Mouse (Mus musculus) liver, postnatal 0 days (tissue): Measurements from ENCODE around the gene Gk5. TPM values are rescaled to one million over a fixed set of nuclear protein-coding genes. Genes with fewer than 3 reads are reported as not detected.

Source experiments
- ATAC-seq: fragments of 200-750 bp; cut with Nextera tagmentation; 2 replicates; pipeline ENCODE4 v1.8.0; 2017; ENCODE audit warnings: mild to moderate bottlenecking, moderate library complexity
- DNase-seq: peaks from one replicate; pipeline ENCODE4 v3.0.0-alpha.2; 2016
- H3K27ac ChIP-seq: fragments of 300-500 bp; sonication (generic); 2 replicates; pipeline ENCODE4 v1.5.1; 2014; ENCODE audit warnings: antibody characterized with exemption, moderate library complexity, mild to moderate bottlenecking, low read depth
- H3K27me3 ChIP-seq: fragments of 300-500 bp; sonication (generic); 2 replicates; pipeline ENCODE4 v1.6.1; 2014; ENCODE audit warnings: low read length, control low read depth, mixed read lengths; ENCODE audit not compliant: insufficient read depth
- H3K36me3 ChIP-seq: fragments of 300-500 bp; sonication (generic); replicated peaks from 2 replicates; pipeline ENCODE4 v1.6.1; 2014; ENCODE audit warnings: mild to moderate bottlenecking, control low read depth, low read length, moderate library complexity, mixed read lengths; ENCODE audit not compliant: insufficient read depth
- H3K4me1 ChIP-seq: fragments of 300-500 bp; sonication (generic); 2 replicates; pipeline ENCODE4 v1.6.1; 2014; ENCODE audit warnings: antibody characterized with exemption, mild to moderate bottlenecking, control low read depth; ENCODE audit not compliant: insufficient read depth
- H3K4me2 ChIP-seq: fragments of 300-500 bp; sonication (generic); 2 replicates; pipeline ENCODE4 v1.6.1; 2014; ENCODE audit warnings: low read depth, mild to moderate bottlenecking, low read length, moderate library complexity, mixed read lengths
- H3K4me3 ChIP-seq: fragments of 300-500 bp; sonication (generic); 2 replicates; pipeline ENCODE4 v1.5.1; 2014; ENCODE audit warnings: low read depth, low read length
- H3K9ac ChIP-seq: fragments of 300-500 bp; sonication (generic); replicated peaks from 2 replicates; pipeline ENCODE4 v1.6.1; 2014; ENCODE audit warnings: mild to moderate bottlenecking, moderate library complexity
- H3K9me3 ChIP-seq: fragments of 300-500 bp; sonication (generic); 2 replicates; pipeline ENCODE4 v1.6.1; 2016; ENCODE audit warnings: mild to moderate bottlenecking, control low read depth, low read length, mixed read lengths
- CTCF ChIP-seq: sonication (generic); IDR thresholded peaks from 2 replicates; pipeline ENCODE4 v1.5.1; 2016; ENCODE audit warnings: antibody characterized with exemption, low read depth
- EP300 ChIP-seq: IDR thresholded peaks from 2 replicates; pipeline ENCODE4 v1.6.1; 2016; ENCODE audit warnings: antibody characterized with exemption, low read depth, mild to moderate bottlenecking
- WGBS: fragments of 180-500 bp; shearing (Covaris S2); extraction: QIAGEN DNeasy Blood & Tissue Kit; methylation state at CpG from one replicate; pipeline ENCODE4 v1.1.7; 2014; ENCODE audit not compliant: insufficient replicate concordance; 5-methylcytosine and 5-hydroxymethylcytosine counted together
- polyA plus RNA-seq: library from polyadenylated mRNA; unstranded; fragments of >200 nt; fragmentation: Nextera tagmentation; extraction: Ambion mirVana; gene quantifications from 2 replicates; pipeline ENCODE4 v1.2.1, GENCODE M21; 2015

Gene Gk5
- polyA plus RNA-seq, 1 experiment from 2014 or later, result 0.32 TPM

GRCm38 (mm10) chr9:96184909-96185308, 65.7 kb downstream of the Gk5 start:
- WGBS, result 64% methylated on average over 4 of the region's 4 CpGs
- Histone ChIP-seq H3K4me2 (no peak overlapping the region), H3K9me3 (no peaks in the 10 kb centered on the region), H3K27ac (no peak overlapping the region), H3K9ac (no peak overlapping the region), H3K4me1 (no peaks in the 10 kb centered on the region), H3K36me3 (no peaks in the 10 kb centered on the region), H3K27me3 (no peaks in the 10 kb centered on the region), H3K4me3 (no peak overlapping the region)
- no peak for ATAC-seq
- TF ChIP-seq EP300, result no peak
- no peak for TF ChIP-seq CTCF
- no peak for DNase-seq

DNA sequence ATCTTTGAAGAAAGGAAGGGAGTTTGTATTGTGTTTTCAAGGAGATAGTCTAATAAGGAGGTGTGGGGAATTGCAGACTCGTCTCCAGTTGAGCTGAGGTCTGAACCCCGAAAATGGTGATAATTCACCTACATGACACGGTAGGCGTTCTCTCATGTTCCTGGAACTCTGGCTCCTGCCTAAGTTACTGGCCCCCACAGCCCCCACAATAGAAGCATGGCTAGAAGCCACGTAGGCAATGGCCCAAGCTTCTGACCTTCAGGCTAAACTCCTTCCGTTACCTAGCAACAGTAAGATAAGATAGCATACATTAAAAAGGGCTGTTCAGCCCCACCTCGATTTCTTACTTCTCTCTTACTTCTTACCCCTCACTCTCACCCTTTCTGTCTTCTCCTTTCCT, 67.5 kb downstream of the Gk5 start:
- DNase-seq (no peak), ATAC-seq (no peak)
- Histone ChIP-seq H3K36me3 (no peaks in the 10 kb centered on the region), H3K27ac (no peak overlapping the region), H3K9ac (no peak overlapping the region), H3K9me3 (no peaks in the 10 kb centered on the region), H3K4me1 (no peaks in the 10 kb centered on the region), H3K4me2 (no peak overlapping the region), H3K4me3 (no peak overlapping the region), H3K27me3 (no peaks in the 10 kb centered on the region)
- TF ChIP-seq CTCF, result no peak
- TF ChIP-seq EP300, result no peak
- 49% methylated on average over 7 of the region's 7 CpGs for WGBS

DNA sequence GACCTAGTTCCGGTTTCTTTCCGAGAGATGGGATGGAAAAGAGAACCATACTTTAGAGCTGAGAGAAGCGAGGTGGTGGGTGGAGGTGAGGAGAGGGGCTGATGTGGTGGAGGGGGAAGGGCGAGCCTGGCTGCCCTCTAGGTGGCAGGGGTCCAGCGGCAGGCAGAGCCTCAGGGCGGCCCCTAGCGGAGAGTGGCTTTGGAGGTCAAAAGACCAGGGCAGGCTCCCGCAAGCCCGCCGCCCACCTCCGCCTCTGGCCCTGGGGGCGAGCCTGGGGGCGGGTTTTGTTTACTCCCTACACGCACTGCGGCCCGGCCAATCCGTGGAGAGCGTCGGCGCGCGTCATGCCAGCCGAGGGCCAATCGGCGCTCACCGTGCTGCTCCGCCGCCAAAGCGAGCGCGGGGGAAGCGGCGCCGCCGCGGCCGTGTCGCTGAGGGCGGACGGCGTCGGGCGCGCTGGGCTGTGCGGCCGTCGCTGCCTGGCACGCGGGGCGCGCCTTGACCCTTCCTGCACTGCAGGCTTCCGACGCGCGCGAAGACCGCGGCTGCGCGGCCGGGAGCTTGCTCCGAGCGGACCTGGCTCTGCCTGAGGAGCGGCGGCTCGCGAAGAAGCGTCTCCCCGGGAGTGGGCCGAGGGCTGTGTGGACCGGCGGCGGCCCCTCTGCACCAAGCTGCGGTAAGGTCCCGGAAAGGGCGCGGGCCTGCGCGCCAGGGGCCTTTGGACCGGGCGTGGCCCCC, 76.9 kb downstream of the Gk5 start, which contains the start of gene Tfdp2:
TSS of gene Tfdp2 (plus strand) at position 391 of the 738 bp plus-strand sequence.
- WGBS, result under 1% methylated on average over 69 of the region's 81 CpGs
- TF ChIP-seq CTCF (peak; percentile 72), EP300 (no peak)
- Histone ChIP-seq H3K27ac (peak within 1 kb of the TSS; percentile 97), H3K4me2 (peak within 1 kb of the TSS; percentile 100), H3K4me3 (peak within 1 kb of the TSS; percentile 87), H3K36me3 (no peaks in the 10 kb centered on the region), H3K9me3 (no peaks in the 10 kb centered on the region), H3K4me1 (peaks cover 19% of the 10 kb centered on the region), H3K27me3 (no peaks in the 10 kb centered on the region), H3K9ac (peak within 1 kb of the TSS; percentile 90)
- ATAC-seq (peak; percentile 97), DNase-seq (peak; percentile 92)

GRCm38 (mm10) chr9:96196636-96197181, 77.5 kb downstream of the Gk5 start:
- H3K9me3 ChIP-seq, result no peaks in the 10 kb centered on the region
- H3K4me2 ChIP-seq, result peak overlapping the region; percentile 100
- H3K4me3 ChIP-seq, result peak overlapping the region; percentile 87
- H3K36me3 ChIP-seq, result no peaks in the 10 kb centered on the region
- under 1% methylated on average over 18 of the region's 20 CpGs for WGBS
- H3K9ac ChIP-seq, result peak overlapping the region; percentile 90
- DNase-seq (peak; percentile 60), ATAC-seq (peak; percentile 14; the same call in 1 of the 2 replicates)
- TF ChIP-seq EP300 (no peak), CTCF (peak; percentile 40; the same call in 1 of the 2 replicates)
- H3K4me1 ChIP-seq, result peaks cover 19% of the 10 kb centered on the region
- H3K27ac ChIP-seq, result peak overlapping the region; percentile 97
- H3K27me3 ChIP-seq, result no peaks in the 10 kb centered on the region

DNA sequence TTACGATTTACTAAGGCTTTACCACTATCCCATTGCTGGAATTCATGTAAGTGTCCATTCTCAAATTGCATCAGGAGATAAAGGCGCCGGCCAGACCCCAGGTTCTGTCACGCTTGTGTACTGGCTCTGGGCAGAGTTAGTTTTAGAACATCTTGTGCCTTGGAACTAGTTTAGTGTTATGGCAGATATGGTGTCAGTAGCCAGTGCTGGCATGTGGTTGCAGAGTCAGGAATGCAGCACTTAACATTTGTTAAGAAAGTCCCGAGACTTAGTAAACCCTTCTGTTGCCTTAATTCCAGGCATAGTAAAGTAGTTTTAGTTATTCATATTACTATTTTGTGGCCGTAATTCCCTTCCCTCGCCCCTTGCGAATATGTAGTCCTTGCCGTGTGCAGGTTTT, 78.6 kb downstream of the Gk5 start:
- ATAC-seq, result no peak
- Histone ChIP-seq H3K4me2 (peak overlapping the region; percentile 100), H3K4me1 (peaks cover 19% of the 10 kb centered on the region), H3K9ac (peak overlapping the region; percentile 90; the same call in 1 of the 2 replicates), H3K27me3 (no peaks in the 10 kb centered on the region), H3K9me3 (no peaks in the 10 kb centered on the region), H3K36me3 (no peaks in the 10 kb centered on the region), H3K27ac (peak overlapping the region; percentile 97; the same call in 1 of the 2 replicates), H3K4me3 (no peak overlapping the region)
- WGBS, result 82% methylated on average over 9 of the region's 9 CpGs
- TF ChIP-seq CTCF (no peak), EP300 (no peak)
- no peak for DNase-seq

DNA sequence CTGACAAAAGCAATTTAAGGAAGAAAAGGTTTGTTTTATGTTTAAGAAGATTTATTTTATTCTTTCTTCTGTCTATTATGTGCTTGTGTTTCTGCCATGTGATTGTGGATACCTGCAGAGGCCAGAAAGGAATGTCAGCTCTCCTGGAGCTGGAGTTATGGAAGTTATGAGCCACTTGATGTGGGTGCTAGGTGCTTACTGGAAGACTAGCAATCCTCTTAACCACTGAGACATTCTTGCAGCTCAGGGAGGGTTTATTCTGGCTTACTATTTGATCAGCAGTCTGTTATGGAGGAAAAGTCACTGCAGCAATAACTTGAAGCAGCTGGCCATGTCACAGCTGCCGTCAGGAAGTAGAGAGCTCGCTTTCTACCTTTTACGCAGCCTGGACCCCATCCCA, 84.5 kb downstream of the Gk5 start:
- Histone ChIP-seq H3K36me3 (0 out of 2 replicates have a peak, but pooled peaks cover 4% of the 10 kb centered on the region), H3K27me3 (no peaks in the 10 kb centered on the region), H3K9ac (no peak overlapping the region), H3K4me3 (no peak overlapping the region), H3K4me1 (no peaks in the 10 kb centered on the region), H3K27ac (no peak overlapping the region), H3K4me2 (no peak overlapping the region), H3K9me3 (no peaks in the 10 kb centered on the region)
- DNase-seq (no peak), ATAC-seq (no peak)
- 96% methylated on average over 3 of the region's 3 CpGs for WGBS
- TF ChIP-seq CTCF (no peak), EP300 (no peak)
